Mouse (Mus musculus): ENCODE data around the gene Nsun4.

DNA sequence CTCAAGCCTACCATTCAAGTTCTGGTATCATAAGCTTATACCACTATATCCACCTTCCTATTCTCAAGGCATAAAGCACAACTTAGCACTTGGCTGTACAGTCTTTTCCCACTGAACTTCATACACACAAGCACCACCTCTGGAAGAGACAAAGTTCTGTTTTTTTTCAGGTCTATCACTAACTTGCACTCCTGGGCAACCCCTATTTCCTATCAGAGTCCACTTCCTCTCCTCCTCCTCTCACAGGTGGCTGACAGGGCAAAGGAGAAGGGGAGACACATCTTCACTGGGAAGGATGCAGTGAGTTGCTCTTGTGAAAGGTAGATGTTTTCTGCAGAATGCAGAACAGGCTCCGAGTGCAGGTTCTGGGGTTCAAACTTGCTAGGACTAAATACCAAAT, 6.0 kb downstream of the Nsun4 start:
- TF ChIP-seq GATA1 (IDR thresholded peaks at IDR 0.05; ENCODE audit: low read length) (no peak), TAL1 (IDR thresholded peaks at IDR 0.05; ENCODE audit: low read length) (no peak)
